Mouse (Mus musculus): ENCODE results near the gene Gca. TPM values are rescaled to one million over a fixed set of nuclear protein-coding genes. Genes with fewer than 3 reads are reported as not detected.

The Gca gene
- polyA plus RNA-seq (2017; shearing (Covaris generic)) = 1 to 10 TPM; 1.2 to 2.8 (median 1.6) TPM

DNA sequence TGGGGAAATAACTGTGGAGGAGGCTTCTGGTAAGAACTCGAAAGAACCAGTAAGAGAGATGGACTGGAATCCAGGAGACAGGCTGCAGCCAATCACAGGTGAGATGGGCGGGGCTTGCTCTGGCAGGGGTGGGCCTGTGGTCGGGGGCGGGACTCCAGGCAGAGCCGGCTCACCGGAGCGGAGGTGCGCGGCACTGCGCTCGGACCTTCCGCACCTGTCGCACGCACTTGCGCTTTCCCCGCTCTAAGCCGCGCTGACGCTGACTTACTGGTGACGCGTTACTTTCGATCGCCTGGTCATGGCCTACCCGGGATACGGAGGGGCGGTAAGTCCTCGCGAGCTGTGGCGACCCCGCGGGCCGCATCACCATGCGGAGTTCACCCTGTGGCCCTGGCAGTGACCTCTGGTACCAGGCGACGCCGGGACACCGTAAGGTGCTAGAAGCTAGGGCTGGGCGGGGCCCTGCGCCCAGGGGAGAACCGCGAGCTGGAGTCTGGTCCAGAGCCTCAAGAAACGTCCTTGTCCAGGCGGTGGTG is at the start of gene Gca:
TSS of gene Gca (plus strand) at position 151 of the 536 bp plus-strand sequence.
- peak; percentile 96 for ATAC-seq

DNA sequence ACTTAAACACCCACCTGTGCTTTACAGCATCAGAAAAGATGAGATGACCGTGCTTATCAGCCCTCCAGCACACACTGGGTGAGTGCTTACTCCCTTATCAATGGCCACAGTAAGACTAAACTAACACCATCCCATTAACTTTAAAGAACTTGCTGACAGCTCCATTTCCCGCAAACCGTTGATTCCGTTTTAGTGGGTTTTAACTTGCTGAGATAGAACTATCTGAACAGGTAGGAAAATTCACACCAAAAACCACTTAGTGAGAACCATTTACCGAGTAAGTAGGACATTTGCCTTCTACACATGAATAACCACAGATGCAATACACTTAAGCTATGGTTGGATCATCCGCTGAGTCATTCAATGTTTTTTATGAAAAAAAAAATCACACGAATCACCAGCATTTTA is 45.1 kb upstream of the Gca start:
- ATAC-seq = no peak

DNA sequence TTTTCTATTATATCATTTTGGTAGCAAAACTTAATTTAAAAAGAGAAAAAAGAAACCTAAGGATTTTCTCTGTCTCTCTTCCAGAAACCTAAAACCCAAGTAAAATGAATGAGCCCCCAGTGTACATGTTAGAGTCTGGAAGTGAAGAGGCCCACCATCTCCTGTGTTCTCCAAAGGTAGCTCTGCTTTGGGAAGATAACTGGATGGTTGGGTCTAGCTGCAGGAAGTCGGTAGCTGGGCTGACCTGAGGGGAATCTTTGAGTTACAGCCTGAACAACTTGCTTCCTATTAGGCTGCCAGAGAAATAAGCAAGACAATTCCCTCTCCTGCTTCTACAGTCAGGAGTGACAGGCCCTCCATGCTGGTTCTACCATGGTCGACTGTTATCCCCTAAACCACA is 44.4 kb upstream of the Gca start:
- no peak for ATAC-seq

DNA sequence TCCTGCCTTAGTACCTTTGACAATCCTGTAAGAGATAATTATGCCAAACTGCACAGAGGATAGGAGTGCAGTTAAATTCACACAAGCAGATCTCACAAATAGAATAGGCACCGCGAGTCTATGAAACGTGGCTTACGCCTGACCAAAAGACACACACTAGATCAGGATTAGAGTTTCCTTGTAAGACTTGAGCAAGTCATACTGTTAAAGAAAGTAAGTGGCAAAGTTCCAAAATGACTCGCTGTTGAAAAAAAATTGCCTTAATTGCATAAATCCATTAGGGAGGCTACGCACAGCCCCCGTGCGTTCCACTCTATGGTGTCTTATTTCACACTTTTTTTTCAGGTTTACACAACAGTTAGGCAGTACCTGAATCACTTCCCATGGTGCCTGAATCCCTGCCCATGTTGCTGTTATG is 41.1 kb upstream of the Gca start:
- no peak for ATAC-seq

DNA sequence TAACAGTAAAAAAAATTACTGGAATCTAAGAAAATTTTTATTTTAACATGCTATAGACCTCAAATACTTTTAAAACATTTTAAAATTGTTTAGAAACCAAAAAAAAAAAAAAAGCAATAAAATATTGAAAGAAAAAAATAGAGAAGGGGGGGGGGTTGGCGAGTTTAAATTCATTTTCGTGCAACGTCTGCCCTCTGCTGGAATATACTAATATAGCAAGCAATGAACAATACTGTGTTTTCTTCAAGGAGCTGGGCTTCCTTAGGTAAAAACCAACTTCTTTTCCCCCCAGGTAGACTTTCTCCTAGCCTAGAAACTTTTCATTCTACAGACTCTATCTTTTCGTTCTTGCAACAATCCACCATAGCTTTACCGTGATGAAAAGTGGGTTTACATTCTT is 36.4 kb upstream of the Gca start:
- ATAC-seq = peak; percentile 50

DNA sequence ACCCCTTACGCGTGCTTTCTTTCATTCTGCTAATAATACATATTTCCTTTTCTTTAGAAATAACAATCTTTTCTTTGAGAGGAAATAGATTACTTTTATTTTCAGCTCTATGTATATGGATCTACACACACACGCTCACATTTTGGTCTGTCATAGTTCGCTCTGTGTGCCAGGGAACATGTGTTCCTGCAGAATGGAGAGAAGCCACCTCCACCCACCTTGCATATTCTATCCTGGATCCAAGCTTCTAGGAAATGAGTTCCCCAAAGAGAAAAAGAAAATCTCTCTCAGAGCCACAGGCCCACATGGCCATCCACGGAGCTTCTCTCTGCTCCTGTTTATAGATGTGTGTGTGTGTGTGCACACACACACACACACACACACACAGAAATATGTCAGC is 35.7 kb upstream of the Gca start:
- ATAC-seq = no peak

DNA sequence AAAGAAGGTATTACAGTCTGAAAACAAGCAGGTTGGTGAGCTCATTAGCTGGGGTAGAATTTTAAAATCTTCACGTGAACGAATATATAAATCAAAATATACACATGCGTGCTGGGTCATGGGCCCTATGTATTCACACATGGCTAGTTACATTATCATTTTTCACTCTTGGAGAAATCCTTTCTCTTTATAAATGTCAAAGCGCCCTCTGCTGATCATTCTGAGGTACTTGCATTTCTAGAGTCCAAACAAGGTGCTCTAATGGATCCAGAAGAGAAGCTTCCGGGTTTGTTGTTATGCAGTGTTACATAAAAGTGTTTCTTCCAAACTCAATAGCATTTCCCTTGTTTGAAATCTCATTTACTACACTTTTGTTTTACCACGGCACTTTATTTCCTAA is 33.6 kb upstream of the Gca start:
- ATAC-seq = peak; percentile 84

DNA sequence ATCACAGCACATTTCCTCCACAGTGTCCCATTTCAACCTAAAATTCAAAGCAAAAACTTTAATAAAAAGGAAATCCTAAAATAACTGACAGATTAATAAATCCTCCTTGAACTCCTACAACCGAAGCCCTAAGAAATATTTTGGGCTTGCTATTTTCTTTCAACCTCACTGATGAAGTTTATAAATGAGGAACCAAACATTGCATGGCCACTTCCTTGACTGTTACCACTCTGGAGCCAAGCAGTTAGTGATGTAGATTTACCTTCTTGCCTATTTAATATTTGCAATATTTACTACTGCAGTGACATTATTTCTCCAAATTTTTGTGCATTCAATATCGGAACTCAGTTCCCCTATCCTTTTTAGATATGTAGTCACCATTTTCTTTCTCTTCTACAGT is 24.2 kb upstream of the Gca start:
- no peak for ATAC-seq

DNA sequence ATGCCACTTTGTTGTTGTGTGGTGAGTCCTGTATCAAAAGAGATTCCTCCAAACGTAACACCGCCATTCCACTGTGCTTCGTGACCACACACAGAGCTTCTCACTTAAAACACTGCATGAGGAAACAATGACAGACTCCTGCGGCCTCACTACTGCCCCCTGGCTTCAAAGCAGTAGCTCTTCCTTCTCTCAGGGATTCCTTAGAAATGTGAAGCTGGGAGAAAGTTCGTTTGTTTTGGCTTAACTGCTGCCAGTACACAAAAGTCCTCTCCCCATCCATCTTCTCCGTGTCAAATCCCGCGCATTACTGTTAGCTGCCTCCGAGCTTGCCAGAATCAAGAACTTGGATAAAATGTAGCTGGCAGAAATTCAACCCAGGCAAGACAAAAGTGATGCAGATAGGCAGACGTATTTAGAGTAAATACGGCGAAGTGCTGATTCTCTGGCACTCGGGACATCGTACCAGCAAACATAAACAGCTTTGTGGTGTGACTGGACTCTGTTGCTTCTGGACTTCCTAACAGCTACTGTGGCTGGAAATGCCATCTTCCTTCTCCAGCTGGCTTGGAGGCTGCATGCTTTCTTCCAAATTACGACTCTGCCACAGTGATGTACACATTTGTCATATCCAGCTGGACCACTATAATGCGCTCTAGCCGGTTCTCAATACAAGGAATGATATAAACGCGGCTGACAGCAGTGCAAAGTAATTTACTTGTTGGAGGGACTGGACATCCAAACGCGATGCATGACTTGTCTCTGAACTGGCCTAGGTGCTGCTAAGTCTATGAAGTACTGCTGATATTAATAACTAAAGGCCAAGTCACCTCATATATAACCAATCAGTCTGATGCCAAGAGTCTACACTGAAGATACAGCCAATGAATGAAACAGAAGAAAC is 20.4 kb upstream of the Gca start:
- peak; percentile 68 for ATAC-seq

DNA sequence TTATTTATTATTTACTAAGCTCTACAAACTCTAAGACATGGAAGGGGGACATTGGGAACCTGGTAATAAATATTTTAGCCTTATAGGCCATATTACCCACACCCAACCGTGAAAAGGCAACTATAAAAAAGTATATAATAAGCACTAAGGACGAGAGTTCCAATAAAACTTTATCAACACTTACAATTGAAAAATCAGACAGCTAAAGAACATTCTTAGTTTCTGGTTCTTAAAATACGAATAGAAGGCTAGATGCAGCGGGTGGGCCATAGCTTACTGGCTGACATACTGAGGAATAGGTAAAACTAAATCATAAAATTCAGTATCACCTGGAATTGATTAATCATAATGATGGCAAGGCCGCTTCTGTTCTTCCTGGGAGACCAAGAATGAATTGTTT is 19.2 kb upstream of the Gca start:
- no peak for ATAC-seq

DNA sequence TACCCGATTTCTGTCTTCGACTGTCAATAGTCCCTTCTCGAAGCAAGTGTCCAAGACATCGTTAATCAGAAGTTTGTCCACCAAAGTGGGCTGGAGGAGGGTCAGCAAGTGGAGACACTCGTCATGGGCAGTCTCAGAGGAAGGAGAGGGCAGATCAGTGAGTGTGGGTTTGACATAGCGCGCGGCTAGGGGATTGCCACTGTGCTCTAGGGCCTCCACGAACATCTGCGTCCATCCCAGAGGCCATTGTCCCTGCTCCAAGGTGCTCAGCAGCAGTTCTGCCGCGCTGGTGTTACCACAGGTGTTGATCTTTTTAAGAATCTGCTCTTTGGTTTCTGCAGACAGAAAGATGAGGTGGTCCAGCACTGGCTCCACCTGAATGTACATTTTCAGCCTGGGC is 18.6 kb upstream of the Gca start:
- peak; percentile 12 for ATAC-seq

DNA sequence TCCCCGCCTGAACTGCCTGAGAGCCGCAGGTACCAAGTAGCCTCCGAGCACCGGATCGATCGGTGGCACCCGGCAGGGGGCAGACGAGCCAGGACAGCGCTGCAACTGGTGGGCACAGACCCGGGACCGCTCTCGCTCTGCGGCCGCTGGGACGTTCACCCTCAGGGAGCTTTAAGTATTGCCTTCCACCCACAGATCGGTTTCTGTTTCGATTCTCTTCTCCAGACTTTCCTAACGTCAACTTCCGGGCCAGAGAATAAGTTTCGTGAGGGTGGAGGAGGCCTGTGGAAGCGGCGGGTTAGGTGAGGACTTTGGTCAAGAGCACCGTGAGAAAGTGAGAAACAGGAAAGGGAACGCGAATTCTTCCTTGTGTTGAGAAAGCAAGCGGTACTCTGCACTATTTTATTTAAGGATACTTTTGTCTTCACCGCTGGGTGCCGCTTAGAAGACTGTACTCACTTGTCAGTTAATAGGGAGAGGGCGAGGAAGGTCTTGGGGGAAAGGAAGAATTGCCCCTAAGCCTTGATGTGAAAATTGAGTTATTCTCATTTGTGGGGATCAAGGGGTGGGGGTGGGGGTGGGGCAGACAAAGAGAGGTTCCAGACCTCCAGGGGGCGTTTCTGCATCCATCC is 18.0 kb upstream of the Gca start, which contains the start of gene Ifih1:
TSS of gene Ifih1 (minus strand) at position 242 of the 632 bp plus-strand sequence.
- peak; percentile 84 for ATAC-seq

DNA sequence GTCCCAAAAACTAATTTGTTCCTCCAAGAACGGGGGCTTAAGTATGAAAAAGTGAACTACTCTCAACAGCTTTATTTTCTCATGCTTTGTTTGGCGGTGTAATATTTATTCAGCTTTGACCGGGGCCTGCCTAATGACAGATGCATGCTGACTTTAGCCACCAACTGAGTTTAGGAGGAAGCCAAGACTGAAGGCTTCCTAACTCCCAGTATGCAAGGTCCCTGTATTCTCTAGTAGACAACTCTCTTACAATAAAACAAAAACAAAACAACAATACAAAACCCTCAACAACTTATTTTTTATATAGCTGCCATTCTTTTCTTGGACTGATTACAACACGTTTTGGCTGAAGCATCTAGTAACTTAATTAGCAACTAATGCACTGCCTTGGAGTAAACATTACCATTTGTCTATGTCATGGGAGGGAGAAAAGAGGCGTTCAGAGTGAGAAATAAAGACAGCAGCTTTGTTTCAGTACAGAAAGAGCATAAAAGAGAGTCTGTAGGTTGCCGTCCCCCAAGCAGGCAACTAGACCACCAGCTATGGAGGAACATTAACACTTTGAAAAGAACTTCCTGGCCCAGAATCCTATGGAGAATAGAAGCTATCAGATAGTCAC is 17.3 kb upstream of the Gca start:
- ATAC-seq = no peak

DNA sequence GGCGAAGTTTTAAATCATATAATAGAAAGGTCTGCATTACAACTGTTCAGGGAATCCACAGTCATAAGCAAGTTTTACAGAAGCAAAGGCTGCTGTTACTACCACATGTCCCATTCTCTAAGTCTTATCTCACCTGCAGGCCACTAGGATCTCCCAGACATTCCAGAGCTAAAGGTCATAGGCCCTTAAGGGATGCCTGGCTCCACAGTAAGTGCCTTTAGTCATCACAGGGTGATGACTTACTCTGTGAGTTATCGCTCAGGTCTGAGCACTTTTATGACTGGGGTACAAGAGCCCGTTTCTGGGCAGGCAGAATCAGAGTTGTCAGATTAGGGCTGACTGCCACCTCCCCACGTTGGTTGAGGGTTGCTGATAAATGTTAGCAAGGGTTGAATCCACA is 12.2 kb upstream of the Gca start:
- no peak for ATAC-seq

DNA sequence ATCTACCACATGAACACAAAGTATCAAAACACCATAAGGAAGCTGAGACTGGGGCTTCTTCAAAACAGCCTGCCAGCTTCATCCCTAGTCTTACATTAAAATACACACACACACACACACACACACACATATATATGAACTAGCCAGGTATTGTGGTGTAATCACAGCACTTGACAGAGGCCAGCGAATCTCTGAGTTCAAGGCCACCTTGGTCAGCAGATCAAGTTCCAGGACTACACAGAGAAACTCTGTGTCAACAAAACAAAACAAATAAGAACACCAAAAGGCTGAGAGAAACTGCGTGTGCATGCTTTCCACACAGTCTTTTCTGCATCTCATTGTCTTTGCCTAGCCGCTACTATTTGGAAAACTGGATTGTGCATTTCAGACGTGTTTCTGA is 11.6 kb upstream of the Gca start:
- ATAC-seq = no peak

DNA sequence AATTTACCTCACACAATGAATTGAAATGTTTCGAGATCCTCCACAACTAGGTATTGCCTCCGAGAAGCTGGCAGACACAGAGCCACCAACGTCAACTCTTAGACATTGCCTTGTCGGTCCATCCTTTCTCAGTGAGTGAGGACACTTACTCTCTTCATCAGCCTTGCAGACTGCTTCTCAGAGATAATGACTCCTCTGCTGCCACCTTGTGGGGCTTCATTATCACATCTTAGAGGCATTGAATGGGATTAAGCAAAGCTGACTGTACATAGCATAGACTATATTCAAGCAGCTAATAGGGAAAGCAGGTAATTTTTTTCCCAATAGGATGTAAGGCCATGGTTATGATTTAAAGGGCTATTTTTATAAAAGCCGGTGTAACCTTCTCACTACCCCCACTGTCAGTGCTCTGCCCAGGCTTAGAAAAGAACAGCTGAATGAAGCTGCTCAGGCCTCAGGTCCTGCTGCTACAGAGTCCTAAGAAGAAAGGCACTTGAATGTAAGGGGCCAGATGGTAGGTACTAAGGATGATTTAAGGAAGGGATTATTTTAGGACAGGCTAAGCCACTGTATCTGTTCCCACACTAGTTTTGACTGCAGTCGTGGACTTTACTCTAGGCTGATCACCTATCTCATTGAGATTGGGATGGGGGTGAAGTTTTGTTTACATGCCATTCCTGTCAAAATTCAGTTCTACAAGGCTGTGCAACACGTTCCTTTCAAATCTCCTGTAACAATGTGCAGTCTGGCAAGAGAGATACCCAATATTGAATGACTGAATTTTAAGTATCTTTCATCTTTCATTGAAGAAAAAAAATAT is 9.4 kb upstream of the Gca start:
- peak; percentile 91 for ATAC-seq

DNA sequence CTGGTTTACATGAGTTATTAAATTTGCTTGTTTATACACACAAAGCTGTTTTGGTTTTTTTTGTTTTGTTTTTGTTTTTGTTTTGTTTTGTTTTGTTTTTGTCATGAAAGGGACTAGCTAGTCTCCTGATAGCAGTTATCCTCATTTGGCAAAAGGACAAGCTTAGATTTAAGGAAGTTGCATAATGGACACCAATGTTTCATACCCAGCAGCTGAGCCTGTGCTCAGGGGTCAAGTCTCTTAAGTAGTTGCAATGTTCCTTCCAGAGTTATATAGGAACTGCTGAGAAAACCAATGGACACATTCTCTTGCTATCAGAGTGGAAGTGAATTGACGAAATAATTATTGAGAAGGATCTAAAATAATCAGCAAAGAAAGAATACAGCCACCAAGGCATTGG is 8.0 kb upstream of the Gca start:
- ATAC-seq = no peak

DNA sequence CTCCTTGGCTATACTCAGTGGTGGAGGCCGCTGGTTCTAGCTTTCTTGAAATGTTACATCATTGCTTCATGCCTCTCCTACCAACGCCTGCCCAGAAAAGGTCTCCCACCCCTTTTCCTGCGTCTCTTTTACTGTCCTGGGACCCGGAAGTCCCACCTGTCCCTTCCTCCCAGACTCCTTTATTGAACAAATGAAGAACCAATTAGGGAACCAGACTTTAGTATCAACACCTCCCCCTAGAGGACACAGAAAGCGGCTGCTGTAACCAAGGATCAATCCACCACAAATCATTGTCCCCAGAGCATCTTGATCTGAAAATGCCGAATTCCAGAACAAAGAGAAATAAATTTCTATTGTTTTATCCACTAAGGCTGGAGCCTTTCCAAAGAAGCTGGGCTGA is 3.5 kb upstream of the Gca start:
- ATAC-seq = no peak

DNA sequence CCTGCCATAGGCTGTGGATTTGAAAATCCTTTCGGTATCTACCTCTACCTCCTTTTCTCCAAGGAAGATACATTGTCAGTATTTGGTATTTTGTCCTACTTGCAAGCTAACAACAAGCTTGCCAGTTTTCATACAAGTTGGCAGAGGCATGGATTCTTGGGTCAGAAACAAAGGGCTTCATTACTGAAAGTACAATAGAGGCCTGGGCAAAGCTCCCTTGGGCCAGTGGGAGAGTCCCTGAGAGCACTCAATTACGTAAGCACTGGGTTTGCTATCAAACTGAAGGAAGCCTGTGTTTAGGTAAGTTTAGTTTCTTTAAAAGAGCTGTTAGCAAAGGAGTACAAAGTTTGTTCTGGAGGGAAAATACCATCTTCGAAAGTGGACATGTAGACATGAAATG is 1.5 kb upstream of the Gca start:
- no peak for ATAC-seq

DNA sequence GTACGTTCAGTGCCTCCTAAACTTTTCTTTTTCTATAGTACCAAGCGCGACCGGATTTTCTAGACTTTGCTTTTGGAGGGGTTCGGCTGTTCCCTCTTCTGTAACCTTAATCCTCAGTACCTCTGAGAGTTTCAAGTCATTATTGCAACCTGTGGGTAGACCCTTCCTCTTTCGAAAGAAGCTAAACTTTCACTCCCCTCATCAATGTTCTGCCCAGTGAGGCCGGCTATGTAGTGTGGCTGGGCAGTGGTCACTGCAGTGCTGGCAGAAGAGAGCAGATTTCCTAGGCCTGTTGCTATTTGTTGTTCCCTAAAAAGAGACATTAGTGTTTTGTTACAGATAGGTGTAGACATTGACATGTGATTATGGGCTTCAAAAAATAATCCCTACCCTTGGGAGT is 754 bp downstream of the Gca start:
- no peak for ATAC-seq

DNA sequence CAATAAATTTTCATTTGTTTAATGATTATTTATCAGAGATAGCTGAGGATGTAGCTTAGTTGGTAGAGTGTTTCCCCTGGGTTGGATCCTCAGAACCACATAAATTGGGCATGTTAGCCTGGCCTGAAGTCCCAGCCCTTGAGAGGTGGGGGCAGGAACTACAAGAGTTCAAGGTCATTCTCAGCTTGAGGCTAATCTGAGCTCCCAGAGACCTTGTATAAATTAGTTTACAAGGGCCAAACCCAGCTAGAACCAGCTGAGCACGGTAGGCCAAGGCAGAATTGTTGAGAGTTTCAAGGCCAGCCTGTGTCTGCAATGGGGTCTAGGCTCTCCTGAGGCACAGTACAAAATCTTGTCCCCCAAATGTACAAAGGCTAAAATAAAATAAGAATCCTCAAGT is 1.5 kb downstream of the Gca start:
- no peak for ATAC-seq

DNA sequence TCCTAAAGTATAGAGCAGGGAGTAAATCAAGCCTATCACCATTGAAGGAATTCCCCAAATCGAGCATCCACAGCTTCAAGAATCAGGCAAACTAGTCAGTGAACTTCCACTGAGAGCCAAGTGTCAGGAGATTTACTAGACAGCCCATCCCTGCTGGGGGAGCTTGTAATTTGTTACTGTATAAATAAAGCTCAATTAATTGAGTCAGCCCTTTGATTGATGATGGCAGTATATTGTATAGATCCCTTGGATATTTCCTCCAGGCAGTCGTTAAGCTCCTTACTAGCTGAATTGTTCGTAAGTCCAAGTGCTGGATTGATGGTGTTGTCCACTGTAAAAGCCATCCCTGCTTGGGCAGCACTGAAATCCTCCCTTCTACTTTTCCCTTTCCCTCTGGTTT is 5.8 kb downstream of the Gca start:
- no peak for ATAC-seq

DNA sequence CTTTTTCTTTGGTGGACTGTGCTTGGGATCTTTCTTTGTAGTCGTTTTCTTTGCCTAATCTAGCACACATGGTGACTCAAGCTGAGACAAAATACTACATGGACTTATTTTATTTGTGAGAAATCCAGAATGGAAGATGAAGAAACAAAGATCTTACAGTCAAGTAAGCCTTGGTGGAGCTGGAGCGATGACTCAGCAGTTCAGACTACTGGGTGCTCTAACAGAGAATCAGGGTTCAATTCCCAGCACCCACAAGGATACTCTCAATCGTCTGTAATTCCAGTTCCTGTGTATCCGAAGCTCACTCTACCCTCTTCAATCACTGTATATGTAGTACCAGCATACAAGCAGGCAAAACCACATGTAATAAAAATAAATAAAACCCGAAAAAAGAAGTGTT is 6.2 kb downstream of the Gca start:
- no peak for ATAC-seq

All from inflammation-experienced regulatory T-cells, adult 6 months (primary cell).